Mouse (Mus musculus) heart, postnatal 0 days (tissue): ENCODE data around the gene Tbata.

Source experiments
- CTCF ChIP-seq: IDR thresholded peaks from 2 replicates; pipeline ENCODE4 v1.5.1; 2016; ENCODE audit warnings: antibody characterized with exemption, control low read depth, low read depth
- EP300 ChIP-seq: IDR thresholded peaks from 2 replicates; pipeline ENCODE4 v1.6.1; 2016; ENCODE audit warnings: antibody characterized with exemption, low read depth

DNA sequence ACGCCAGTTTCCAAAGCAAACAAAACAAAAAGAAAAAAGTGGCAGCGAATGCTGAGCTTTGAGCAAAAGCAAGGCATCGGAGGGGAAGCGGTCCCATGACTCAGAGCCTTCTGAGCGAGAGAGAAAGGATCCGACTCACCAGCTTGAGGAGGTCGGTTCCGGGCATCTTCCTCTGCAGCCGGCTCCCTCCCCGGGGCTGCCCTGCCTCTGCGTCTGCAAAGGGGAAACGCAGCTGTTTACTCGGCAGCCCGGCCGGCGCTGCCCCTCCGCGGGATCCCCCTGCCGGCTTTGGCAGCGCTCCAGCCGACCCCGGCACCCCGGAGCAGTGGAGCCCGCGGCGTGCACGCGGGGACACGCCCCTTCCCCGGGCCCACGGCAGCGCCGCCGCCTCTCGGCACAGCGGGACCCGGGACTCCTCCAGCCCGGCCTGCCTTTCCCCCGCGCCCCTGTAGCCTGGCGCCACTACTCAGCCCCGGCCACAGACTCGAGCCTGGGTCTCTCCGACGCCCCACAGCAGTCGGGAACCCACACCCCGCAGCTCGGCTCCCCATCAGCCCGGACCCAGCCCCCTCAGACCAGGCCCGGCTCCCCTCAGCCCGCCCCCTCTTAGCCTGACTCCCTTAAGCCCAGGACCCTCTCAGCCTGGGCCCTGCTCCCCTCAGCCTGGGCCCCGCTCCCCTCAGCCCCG is 25.5 kb upstream of the Tbata start:
- TF ChIP-seq CTCF = no peak
- TF ChIP-seq EP300 = no peak
